Mouse (Mus musculus): ENCODE data around the gene Krt73. TPM values are rescaled to one million over a fixed set of nuclear protein-coding genes. Genes with fewer than 3 reads are reported as not detected.

Krt73 gene
- polyA plus RNA-seq (2012; fragmentation: generic; extraction: Trizol), result not detected

- no peak for TF ChIP-seq TCF3 (IDR thresholded peaks at IDR 0.05; ENCODE audit: insufficient read length, low read depth)
- TF ChIP-seq REST (IDR thresholded peaks at IDR 0.05; ENCODE audit: insufficient read depth, insufficient read length), result no peak
- TF ChIP-seq TCF12 (IDR thresholded peaks at IDR 0.05; ENCODE audit: insufficient read depth, poor library complexity, severe bottlenecking), result no peak
- TF ChIP-seq E2F4 (IDR thresholded peaks at IDR 0.05; ENCODE audit: insufficient read depth), result no peak
- TF ChIP-seq MYOG (IDR thresholded peaks at IDR 0.05; ENCODE audit: control insufficient read depth in 1 of 3, insufficient read depth in 1 of 3, insufficient read length in 2 of 3, low read depth in 2 of 3), result no peak
- TF ChIP-seq MAX (IDR thresholded peaks at IDR 0.05; ENCODE audit: low read depth), result no peak
- TF ChIP-seq USF1 (IDR thresholded peaks at IDR 0.05; ENCODE audit: low read depth), result no peak
- TF ChIP-seq CEBPB (IDR thresholded peaks at IDR 0.05; ENCODE audit: insufficient read depth, poor library complexity, severe bottlenecking), result no peak
- TF ChIP-seq POLR2A (IDR thresholded peaks at IDR 0.05; ENCODE audit: insufficient read length, low read depth), result no peak
- no peak for TF ChIP-seq MYOD1 (IDR thresholded peaks at IDR 0.05; ENCODE audit: control insufficient read depth in 1 of 3, insufficient read length in 2 of 3, low read depth in 2 of 3)
- TF ChIP-seq SRF (IDR thresholded peaks at IDR 0.05; ENCODE audit: control insufficient read depth, insufficient read length, low read depth), result no peak
- TF ChIP-seq POLR2AphosphoS2 (IDR thresholded peaks at IDR 0.05; ENCODE audit: insufficient read length, low read depth), result no peak
- H3K4me2 ChIP-seq (ENCODE audit: low read depth), result no peak within 1 kb of the TSS
- no peaks in the 10 kb centered on the region for H3K79me2 ChIP-seq (ENCODE audit: control insufficient read depth, insufficient read depth)
- H3K4me3 ChIP-seq, result no peak within 1 kb of the TSS
- peaks cover 55% of the 10 kb centered on the region for H3K27me3 ChIP-seq (ENCODE audit: control insufficient read depth, insufficient read depth, insufficient read length)
- no peak within 1 kb of the TSS for H3ac ChIP-seq (ENCODE audit: control insufficient read depth, insufficient read length)
- H3K36me3 ChIP-seq (ENCODE audit: control insufficient read depth, insufficient read depth), result no peaks in the 10 kb centered on the region
These were observed at the start of gene Krt73 for GRCm38 (mm10) chr15:101802296-101802835. Gene Krt73, minus strand, starts transcription at chr15:101802346.

GRCm38 (mm10) chr15:101850694-101851093 lies 48.5 kb upstream of the Krt73 start, which contains the start of gene Krt1:
Gene Krt1, minus strand, starts transcription at chr15:101850794.
- H3K4me3 ChIP-seq, result no peak within 1 kb of the TSS
- H3K36me3 ChIP-seq (ENCODE audit: control insufficient read depth, insufficient read depth), result no peaks in the 10 kb centered on the region
- peaks cover 80% of the 10 kb centered on the region for H3K27me3 ChIP-seq (ENCODE audit: control insufficient read depth, insufficient read depth, insufficient read length)
- no peak within 1 kb of the TSS for H3ac ChIP-seq (ENCODE audit: control insufficient read depth, insufficient read length)
- H3K79me2 ChIP-seq (ENCODE audit: control insufficient read depth, insufficient read depth), result no peaks in the 10 kb centered on the region
- no peak within 1 kb of the TSS for H3K4me2 ChIP-seq (ENCODE audit: low read depth)
- TF ChIP-seq REST (IDR thresholded peaks at IDR 0.05; ENCODE audit: insufficient read depth, insufficient read length) (no peak), POLR2A (IDR thresholded peaks at IDR 0.05; ENCODE audit: insufficient read length, low read depth) (no peak), POLR2AphosphoS2 (IDR thresholded peaks at IDR 0.05; ENCODE audit: insufficient read length, low read depth) (no peak), TCF3 (IDR thresholded peaks at IDR 0.05; ENCODE audit: insufficient read length, low read depth) (no peak), MYOD1 (IDR thresholded peaks at IDR 0.05; ENCODE audit: control insufficient read depth in 1 of 3, insufficient read length in 2 of 3, low read depth in 2 of 3) (no peak)

GRCm38 (mm10) chr15:101845971-101846403 lies 43.8 kb upstream of the Krt73 start:
- H3K27me3 ChIP-seq (ENCODE audit: control insufficient read depth, insufficient read depth, insufficient read length), result peaks cover 77% of the 10 kb centered on the region
- H3ac ChIP-seq (ENCODE audit: control insufficient read depth, insufficient read length), result no peak overlapping the region
- H3K4me3 ChIP-seq, result no peak overlapping the region
- no peaks in the 10 kb centered on the region for H3K79me2 ChIP-seq (ENCODE audit: control insufficient read depth, insufficient read depth)
- no peak overlapping the region for H3K4me2 ChIP-seq (ENCODE audit: low read depth)
- TF ChIP-seq SRF (IDR thresholded peaks at IDR 0.05; ENCODE audit: control insufficient read depth, insufficient read length, low read depth), result no peak
- TF ChIP-seq REST (IDR thresholded peaks at IDR 0.05; ENCODE audit: insufficient read depth, insufficient read length), result no peak
- no peak for TF ChIP-seq TCF3 (IDR thresholded peaks at IDR 0.05; ENCODE audit: insufficient read length, low read depth)
- TF ChIP-seq POLR2A (IDR thresholded peaks at IDR 0.05; ENCODE audit: insufficient read length, low read depth), result no peak
- TF ChIP-seq E2F4 (IDR thresholded peaks at IDR 0.05; ENCODE audit: insufficient read depth), result no peak
- no peak for TF ChIP-seq USF1 (IDR thresholded peaks at IDR 0.05; ENCODE audit: low read depth)
- no peak for TF ChIP-seq TCF12 (IDR thresholded peaks at IDR 0.05; ENCODE audit: insufficient read depth, poor library complexity, severe bottlenecking)
- no peak for TF ChIP-seq POLR2AphosphoS2 (IDR thresholded peaks at IDR 0.05; ENCODE audit: insufficient read length, low read depth)
- no peak for TF ChIP-seq MYOG (IDR thresholded peaks at IDR 0.05; ENCODE audit: control insufficient read depth in 1 of 3, insufficient read depth in 1 of 3, insufficient read length in 2 of 3, low read depth in 2 of 3)
- no peak for TF ChIP-seq MYOD1 (IDR thresholded peaks at IDR 0.05; ENCODE audit: control insufficient read depth in 1 of 3, insufficient read length in 2 of 3, low read depth in 2 of 3)
- no peaks in the 10 kb centered on the region for H3K36me3 ChIP-seq (ENCODE audit: control insufficient read depth, insufficient read depth)

- Histone ChIP-seq H3K4me2 (ENCODE audit: low read depth) (no peak overlapping the region), H3ac (ENCODE audit: control insufficient read depth, insufficient read length) (no peak overlapping the region), H3K79me2 (ENCODE audit: control insufficient read depth, insufficient read depth) (no peaks in the 10 kb centered on the region), H3K27me3 (ENCODE audit: control insufficient read depth, insufficient read depth, insufficient read length) (peaks cover 82% of the 10 kb centered on the region), H3K36me3 (ENCODE audit: control insufficient read depth, insufficient read depth) (no peaks in the 10 kb centered on the region), H3K4me3 (no peak overlapping the region)
- TF ChIP-seq POLR2AphosphoS2 (IDR thresholded peaks at IDR 0.05; ENCODE audit: insufficient read length, low read depth) (no peak), USF1 (IDR thresholded peaks at IDR 0.05; ENCODE audit: low read depth) (no peak), MYOG (IDR thresholded peaks at IDR 0.05; ENCODE audit: control insufficient read depth in 1 of 3, insufficient read depth in 1 of 3, insufficient read length in 2 of 3, low read depth in 2 of 3) (no peak), E2F4 (IDR thresholded peaks at IDR 0.05; ENCODE audit: insufficient read depth) (no peak), TCF12 (IDR thresholded peaks at IDR 0.05; ENCODE audit: insufficient read depth, poor library complexity, severe bottlenecking) (no peak), CEBPB (IDR thresholded peaks at IDR 0.05; ENCODE audit: insufficient read depth, poor library complexity, severe bottlenecking) (no peak), MYOD1 (IDR thresholded peaks at IDR 0.05; ENCODE audit: control insufficient read depth in 1 of 3, insufficient read length in 2 of 3, low read depth in 2 of 3) (no peak), MAX (IDR thresholded peaks at IDR 0.05; ENCODE audit: low read depth) (no peak)
These were observed 41.0 kb upstream of the Krt73 start for GRCm38 (mm10) chr15:101843192-101843591.

- peaks cover 74% of the 10 kb centered on the region for H3K27me3 ChIP-seq (ENCODE audit: control insufficient read depth, insufficient read depth, insufficient read length)
- no peak overlapping the region for H3ac ChIP-seq (ENCODE audit: control insufficient read depth, insufficient read length)
- TF ChIP-seq POLR2A (IDR thresholded peaks at IDR 0.05; ENCODE audit: insufficient read length, low read depth) (no peak), E2F4 (IDR thresholded peaks at IDR 0.05; ENCODE audit: insufficient read depth) (no peak), POLR2AphosphoS2 (IDR thresholded peaks at IDR 0.05; ENCODE audit: insufficient read length, low read depth) (no peak)
- H3K4me3 ChIP-seq, result no peak overlapping the region
- H3K36me3 ChIP-seq (ENCODE audit: control insufficient read depth, insufficient read depth), result no peaks in the 10 kb centered on the region
- H3K79me2 ChIP-seq (ENCODE audit: control insufficient read depth, insufficient read depth), result no peaks in the 10 kb centered on the region
- H3K4me2 ChIP-seq (ENCODE audit: low read depth), result no peak overlapping the region
These were observed 32.7 kb upstream of the Krt73 start for GRCm38 (mm10) chr15:101834784-101835328.

Measured in myocyte (in vitro differentiated cells).